Mouse (Mus musculus) myocyte (in vitro differentiated cells): ENCODE data around the gene Patz1.

ENCODE experiments used
- POLR2A ChIP-seq: IDR thresholded peaks from one replicate; pipeline ENCODE4 v1.6.1; 2011; ENCODE audit warnings: low read depth, mild to moderate bottlenecking, control low read depth, moderate library complexity; ENCODE audit not compliant: insufficient read length
- USF1 ChIP-seq: IDR thresholded peaks from one replicate; pipeline ENCODE4 v1.6.1; 2011; ENCODE audit warnings: low read depth, mild to moderate bottlenecking, control low read depth, moderate library complexity

DNA sequence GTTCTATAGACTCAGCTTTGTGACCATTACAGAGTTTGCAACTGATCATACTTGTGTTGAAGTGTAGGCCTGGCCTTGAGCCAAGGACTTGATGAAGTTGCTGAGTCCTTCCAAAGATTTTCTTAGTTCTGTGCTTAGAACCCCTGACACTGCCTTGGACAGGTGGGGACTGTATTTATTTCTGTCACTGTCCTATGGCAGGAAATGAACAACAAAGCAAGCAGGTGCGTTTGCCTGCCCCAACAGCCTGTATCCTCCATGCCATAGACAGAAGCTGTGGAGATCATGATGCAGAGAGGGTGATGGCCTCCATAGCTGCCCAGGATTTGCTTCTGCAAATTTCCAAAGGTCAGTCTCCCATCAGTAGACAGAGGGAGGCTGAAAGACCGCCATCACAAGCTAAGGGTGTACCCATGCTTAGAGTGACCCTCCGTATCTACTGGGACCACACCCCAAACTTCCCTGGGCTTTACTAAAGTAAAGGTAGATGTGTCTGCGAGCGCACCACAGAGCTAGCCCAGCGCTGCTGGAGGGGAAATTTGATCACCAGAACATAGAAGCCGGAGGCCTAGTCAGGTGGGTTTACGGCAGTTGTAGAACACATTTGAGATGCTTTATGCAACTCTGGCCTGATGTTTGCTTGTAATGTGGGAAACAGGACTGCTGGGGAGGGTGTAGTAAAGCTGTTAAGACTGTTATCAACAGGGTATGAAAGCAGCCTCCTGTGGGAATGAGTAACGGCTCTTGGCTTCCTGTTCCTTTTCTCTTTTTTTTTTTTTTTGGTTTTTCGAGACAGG lies 22.3 kb downstream of the Patz1 start:
- TF ChIP-seq POLR2A (no peak), USF1 (no peak)
